Mouse (Mus musculus): Measurements from ENCODE around the gene Myzap. TPM values are rescaled to one million over a fixed set of nuclear protein-coding genes. Genes with fewer than 3 reads are reported as not detected.

Myzap gene
- polyA plus RNA-seq, 1 experiment from 2014 or later: 5.1 TPM

Other genes starting within 250 kb of the Myzap start
- gene Polr2m, start 106.4 kb downstream of the Myzap start, polyA plus RNA-seq (2016; fragmentation: Nextera tagmentation; extraction: Ambion mirVana): 546 and 576 TPM in 2 replicates
- 6.3 and 6.5 TPM in 2 replicates for gene Cgnl1, start 179.2 kb upstream of the Myzap start, polyA plus RNA-seq (2016; fragmentation: Nextera tagmentation; extraction: Ambion mirVana)

Measured in midbrain, embryonic 10.5 days (tissue).